Mouse (Mus musculus) forebrain, embryonic 11.5 days (tissue): ENCODE data around the gene Tbc1d16. TPM values are rescaled to one million over a fixed set of nuclear protein-coding genes. Genes with fewer than 3 reads are reported as not detected.
A peak's percentile ranks its signal among the peaks of the same experiment; 100 is the strongest.
"Not testable (repeated sequence)": the region's sequence is repeated elsewhere in the genome, so short reads cannot be mapped to it uniquely, and the experiment has no call there.

Experiments used
- ATAC-seq: fragments of 200-750 bp; cut with Nextera tagmentation; replicated peaks from 2 replicates; pipeline ENCODE4 v1.8.0; 2017; ENCODE audit warnings: moderate TSS enrichment; ENCODE audit not compliant: low FRiP score
- DNase-seq: peaks from one replicate; pipeline ENCODE4 v3.0.0-alpha.2; 2017; ENCODE audit warnings: low spot score
- H3K27ac ChIP-seq: fragments of 300-500 bp; sonication (generic); 2 replicates; pipeline ENCODE4 v1.5.1; 2014; ENCODE audit warnings: low read depth, low read length
- H3K27me3 ChIP-seq: fragments of 300-500 bp; sonication (generic); 2 replicates; pipeline ENCODE4 v1.6.1; 2014; ENCODE audit warnings: mild to moderate bottlenecking, low read length, mixed read lengths; ENCODE audit not compliant: control insufficient read depth, insufficient read depth
- H3K36me3 ChIP-seq: fragments of 300-500 bp; sonication (generic); 2 replicates; pipeline ENCODE4 v1.6.1; 2014; ENCODE audit warnings: mild to moderate bottlenecking, low read length, moderate library complexity, mixed read lengths; ENCODE audit not compliant: control insufficient read depth, insufficient read depth
- H3K4me1 ChIP-seq: fragments of 300-500 bp; sonication (generic); replicated peaks from 2 replicates; pipeline ENCODE4 v1.6.1; 2014; ENCODE audit warnings: low read length, mixed read lengths; ENCODE audit not compliant: control insufficient read depth, insufficient read depth
- H3K4me2 ChIP-seq: fragments of 300-500 bp; sonication (generic); 2 replicates; pipeline ENCODE4 v1.6.1; 2014; ENCODE audit warnings: low read depth, mild to moderate bottlenecking, low read length, moderate library complexity, mixed read lengths; ENCODE audit not compliant: severe bottlenecking
- H3K4me3 ChIP-seq: fragments of 300-500 bp; sonication (generic); 2 replicates; pipeline ENCODE4 v1.5.1; 2014; ENCODE audit warnings: low read depth, low read length
- H3K9ac ChIP-seq: fragments of 300-500 bp; sonication (generic); 2 replicates; pipeline ENCODE4 v1.6.1; 2014; ENCODE audit warnings: low read length
- H3K9me3 ChIP-seq: fragments of 300-500 bp; sonication (generic); 2 replicates; pipeline ENCODE4 v1.6.1; 2016; ENCODE audit warnings: low read length, mixed read lengths; ENCODE audit not compliant: control insufficient read depth
- WGBS: fragments of 180-500 bp; shearing (Covaris S2); extraction: QIAGEN DNeasy Blood & Tissue Kit; methylation state at CpG from one replicate; pipeline ENCODE4 v1.1.7; 2014; 5-methylcytosine and 5-hydroxymethylcytosine counted together
- polyA plus RNA-seq: library from polyadenylated mRNA; unstranded; fragments of >200 nt; fragmentation: Nextera tagmentation; extraction: Ambion mirVana; gene quantifications from 2 replicates; pipeline ENCODE4 v1.2.1, GENCODE M21; 2014

The Tbc1d16 gene
- polyA plus RNA-seq, 1 experiment from 2014 or later = 20.8 TPM

DNA sequence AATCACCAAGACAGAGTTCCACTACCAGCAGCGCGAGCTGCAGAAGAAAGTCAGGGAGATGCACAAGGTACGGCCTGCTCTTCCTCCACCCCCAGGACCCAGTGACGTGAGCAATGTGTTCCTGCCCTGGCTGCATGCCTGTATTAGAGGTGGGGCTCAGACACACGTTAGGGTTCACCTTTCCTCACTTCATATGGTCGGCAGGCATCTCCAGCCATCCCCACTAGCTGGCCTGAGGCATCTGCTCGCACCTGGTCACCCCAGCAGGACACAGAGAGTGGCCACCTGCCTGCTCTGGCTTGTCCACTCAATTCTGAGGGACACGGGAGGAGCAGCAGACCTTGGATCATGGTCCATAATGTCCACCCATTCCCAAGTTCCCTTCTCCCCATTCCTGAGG is 31.7 kb upstream of the Tbc1d16 start:
- Histone ChIP-seq H3K9ac (no peak overlapping the region), H3K9me3 (no peaks in the 10 kb centered on the region), H3K4me1 (no peaks in the 10 kb centered on the region), H3K27ac (no peak overlapping the region), H3K27me3 (no peaks in the 10 kb centered on the region), H3K4me2 (no peak overlapping the region), H3K36me3 (no peaks in the 10 kb centered on the region), H3K4me3 (no peak overlapping the region)
- 89% methylated on average over 8 of the region's 8 CpGs for WGBS
- no peak for DNase-seq
- no peak for ATAC-seq

DNA sequence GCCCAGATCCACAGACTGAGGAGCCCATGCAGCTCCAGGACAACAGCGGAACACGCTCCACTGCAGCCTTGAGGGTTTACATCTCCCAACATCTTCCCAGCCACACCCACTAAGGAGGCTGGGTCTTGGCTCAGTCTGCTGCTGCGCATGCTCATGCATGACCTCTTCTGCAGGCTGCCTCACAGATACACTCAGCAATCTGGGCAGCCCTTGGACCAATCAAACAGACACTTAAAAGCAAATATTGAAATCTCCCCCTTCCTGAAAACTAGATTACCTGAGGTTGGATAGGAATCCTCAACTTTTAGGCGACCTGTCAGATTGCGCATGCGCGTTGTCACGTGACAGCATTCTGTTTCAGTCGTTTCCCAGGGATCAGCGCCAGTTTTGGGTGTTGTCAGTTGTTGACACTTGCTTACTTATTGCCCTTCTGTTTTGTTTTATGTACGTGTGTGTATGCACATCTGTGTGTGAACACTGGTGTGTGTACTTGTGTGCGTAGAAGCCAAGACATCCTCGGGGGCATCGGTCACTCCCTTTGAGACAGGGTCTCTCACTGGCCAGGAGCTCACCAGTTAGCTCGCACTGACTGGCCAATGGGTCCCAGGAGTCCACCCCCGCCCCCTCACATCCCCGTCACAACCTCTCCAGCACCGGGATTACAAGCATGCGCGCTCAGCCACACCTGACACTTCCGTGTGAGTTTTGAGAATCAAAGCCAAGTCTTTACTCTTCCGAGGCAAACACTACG is 30.4 kb upstream of the Tbc1d16 start:
- H3K27me3 ChIP-seq = no peaks in the 10 kb centered on the region
- no peak overlapping the region for H3K27ac ChIP-seq
- WGBS = 69% methylated on average over 23 of the region's 23 CpGs
- no peak overlapping the region for H3K9ac ChIP-seq
- peak; percentile 66 for ATAC-seq
- H3K4me1 ChIP-seq = no peaks in the 10 kb centered on the region
- H3K4me3 ChIP-seq = no peak overlapping the region
- no peak for DNase-seq
- peak overlapping the region; percentile 39 for H3K4me2 ChIP-seq
- H3K9me3 ChIP-seq = no peaks in the 10 kb centered on the region
- H3K36me3 ChIP-seq = no peaks in the 10 kb centered on the region

DNA sequence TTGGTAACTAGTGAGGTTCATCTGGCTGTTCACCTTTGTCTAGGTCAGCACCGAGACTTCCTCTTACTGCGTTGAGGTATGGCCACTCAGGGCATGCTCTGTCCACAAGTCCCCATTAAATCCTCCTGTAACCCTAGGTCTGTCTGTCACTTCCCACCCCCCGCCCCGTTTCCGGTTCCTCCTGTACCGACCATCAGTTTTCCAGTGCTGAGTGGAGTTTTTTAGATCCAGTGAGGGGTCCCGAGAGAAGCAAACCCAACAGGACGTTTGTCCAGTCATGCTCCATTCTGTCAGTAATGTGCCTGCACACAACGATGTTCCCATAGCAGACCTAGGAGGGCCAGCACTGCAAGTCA is 29.9 kb upstream of the Tbc1d16 start:
- WGBS = 71% methylated on average over 9 of the region's 9 CpGs
- Histone ChIP-seq H3K9ac (no peak overlapping the region), H3K4me3 (no peak overlapping the region)

GRCm38 (mm10) chr11:119256557-119256956 is 28.3 kb upstream of the Tbc1d16 start:
- H3K4me1 ChIP-seq, H3K27me3 ChIP-seq, H3K4me2 ChIP-seq, H3K4me3 ChIP-seq, DNase-seq, H3K27ac ChIP-seq, ATAC-seq, H3K9me3 ChIP-seq, H3K36me3 ChIP-seq, H3K9ac ChIP-seq: not testable (repeated sequence)
- 97% methylated on average over 5 of the region's 5 CpGs for WGBS

More for the DNA sequence above, 29.9 kb upstream of the Tbc1d16 start:
- no peaks in the 10 kb centered on the region for H3K36me3 ChIP-seq
- H3K27me3 ChIP-seq = no peaks in the 10 kb centered on the region
- no peak for ATAC-seq
- DNase-seq = no peak
- no peak overlapping the region for H3K27ac ChIP-seq
- no peaks in the 10 kb centered on the region for H3K9me3 ChIP-seq
- H3K4me2 ChIP-seq = peak overlapping the region; percentile 39; the same call in 1 of the 2 replicates
- H3K4me1 ChIP-seq = peaks cover 2% of the 10 kb centered on the region; the same call in 1 of the 2 replicates

DNA sequence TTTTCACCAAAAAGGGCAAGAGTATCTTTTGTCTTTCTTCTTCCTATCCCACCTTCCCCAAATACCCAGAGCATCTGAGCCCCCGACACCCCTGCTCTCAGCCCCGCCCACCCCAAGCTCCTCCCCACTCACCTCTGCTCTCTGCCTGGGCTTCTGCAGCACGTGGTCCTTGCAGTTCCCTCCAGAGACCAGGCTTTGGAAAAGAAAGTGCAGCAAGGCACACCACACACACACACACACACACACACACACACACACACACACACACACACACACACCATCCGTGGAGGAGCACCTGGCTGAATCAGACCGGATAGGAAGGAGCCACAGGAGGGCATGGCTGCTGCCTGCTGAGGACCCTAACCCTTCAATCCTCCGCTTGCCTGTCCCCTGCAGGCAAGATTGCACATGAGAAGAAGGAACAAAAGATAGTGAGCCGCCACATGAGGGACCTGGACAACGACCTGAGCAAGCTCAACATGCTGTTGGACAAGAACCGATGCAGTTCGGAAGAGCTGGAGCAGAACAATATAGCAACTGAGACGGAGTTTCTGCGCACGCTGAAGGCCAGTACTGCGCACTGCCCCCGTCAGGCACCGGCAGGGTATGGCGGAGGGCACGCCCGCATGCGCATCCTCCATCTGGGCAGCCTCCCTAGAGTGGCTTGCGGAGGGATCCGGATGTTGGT is 24.7 kb upstream of the Tbc1d16 start:
- H3K27me3 ChIP-seq = no peaks in the 10 kb centered on the region
- DNase-seq (peak; percentile 84), ATAC-seq (peak; percentile 73; the same call in 1 of the 2 replicates)
- no peak overlapping the region for H3K4me3 ChIP-seq
- no peaks in the 10 kb centered on the region for H3K9me3 ChIP-seq
- peak overlapping the region; percentile 45 for H3K9ac ChIP-seq
- peaks cover 7% of the 10 kb centered on the region; the same call in 1 of the 2 replicates for H3K4me1 ChIP-seq
- peak overlapping the region; percentile 42 for H3K4me2 ChIP-seq
- no peaks in the 10 kb centered on the region for H3K36me3 ChIP-seq
- 5% methylated on average over 22 of the region's 22 CpGs for WGBS
- no peak overlapping the region for H3K27ac ChIP-seq

DNA sequence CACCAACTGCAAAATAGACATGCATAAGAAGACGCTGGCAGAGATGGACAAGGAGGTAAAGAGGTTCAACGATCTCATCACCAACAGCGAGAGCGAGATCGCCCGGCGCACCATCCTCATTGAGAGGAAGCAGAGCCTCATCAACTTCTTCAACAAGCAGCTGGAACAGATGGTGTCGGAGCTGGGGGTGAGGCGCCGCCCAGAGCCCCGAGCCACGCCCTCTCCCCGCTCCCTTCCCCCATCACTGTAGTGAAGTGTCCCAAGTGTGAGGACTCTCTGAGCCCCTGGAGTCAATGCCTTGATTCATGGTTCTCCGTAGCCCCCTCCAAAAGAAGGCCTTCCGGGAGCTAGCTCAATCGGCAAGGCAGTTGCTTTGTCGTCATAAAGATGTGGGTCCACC is 22.7 kb upstream of the Tbc1d16 start:
- Histone ChIP-seq H3K4me3 (no peak overlapping the region), H3K27me3 (no peaks in the 10 kb centered on the region), H3K4me2 (no peak overlapping the region), H3K4me1 (peaks cover 7% of the 10 kb centered on the region; the same call in 1 of the 2 replicates), H3K36me3 (no peaks in the 10 kb centered on the region), H3K9me3 (no peaks in the 10 kb centered on the region), H3K27ac (no peak overlapping the region), H3K9ac (no peak overlapping the region; the same call in 1 of the 2 replicates)
- DNase-seq = no peak
- no peak for ATAC-seq
- WGBS = 76% methylated on average over 17 of the region's 17 CpGs

GRCm38 (mm10) chr11:119249011-119249410 is 20.7 kb upstream of the Tbc1d16 start:
- ATAC-seq = peak; percentile 38; the same call in 1 of the 2 replicates
- Histone ChIP-seq H3K9me3 (no peaks in the 10 kb centered on the region), H3K4me3 (no peak overlapping the region), H3K9ac (no peak overlapping the region), H3K4me1 (peaks cover 7% of the 10 kb centered on the region; the same call in 1 of the 2 replicates), H3K27me3 (no peaks in the 10 kb centered on the region), H3K36me3 (no peaks in the 10 kb centered on the region; the same call in 1 of the 2 replicates), H3K4me2 (no peak overlapping the region), H3K27ac (no peak overlapping the region)
- DNase-seq = peak; percentile 66
- 34% methylated on average over 6 of the region's 6 CpGs for WGBS

- H3K9me3 ChIP-seq, H3K27ac ChIP-seq, H3K27me3 ChIP-seq, H3K9ac ChIP-seq, H3K4me1 ChIP-seq, H3K4me3 ChIP-seq, ATAC-seq, H3K4me2 ChIP-seq, H3K36me3 ChIP-seq: not testable (repeated sequence)
- WGBS = 96% methylated on average over 6 of the region's 6 CpGs
- peak; percentile 41 for DNase-seq
These were observed 17.2 kb upstream of the Tbc1d16 start for GRCm38 (mm10) chr11:119245543-119245942.
